In the genomic region with DNA sequence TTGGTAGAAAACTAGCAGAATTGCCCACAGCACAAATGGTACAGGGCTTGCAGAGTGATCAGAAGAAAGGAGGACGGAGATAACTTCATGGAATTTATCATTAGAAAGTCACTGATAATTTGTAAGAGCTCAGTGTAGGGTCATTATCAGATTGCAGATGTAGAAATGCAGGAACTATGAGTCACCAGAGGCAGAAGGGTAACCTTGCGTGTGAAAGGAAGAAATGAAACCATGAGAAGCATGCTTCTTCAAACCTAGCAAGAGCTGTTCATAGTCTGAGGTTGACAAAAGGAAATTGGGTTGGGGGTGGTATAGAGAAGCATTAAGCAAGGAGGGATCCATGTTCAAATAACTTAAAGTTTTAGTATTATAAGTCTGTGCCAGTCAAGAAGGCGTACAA, we compare ENCODE assay signal across 27 mouse cellular contexts.
A peak's percentile ranks its signal among the peaks of the same experiment; 100 is the strongest.
DNase-seq lines count a peak whose midpoint lies in the region; ATAC-seq lines count a peak whose summit lies in the region.
"Had no signal": no experiment of that assay in that cellular context is flagged by ENCODE, and none has a peak within 500 bp of the region (broad histone marks: within the 10 kb centered on the region; RNA-seq: fewer than 3 reads in every experiment).

No protein-coding gene starts in this region.

- no peak for ATAC-seq in midbrain, embryonic 11.5 days (ENCODE audit: low FRiP score)
- no peak for ATAC-seq in midbrain, embryonic 13.5 days
- peak; percentile 66 for ATAC-seq in common myeloid progenitor, adult 5-6 weeks (replicated peaks; ENCODE audit: low read depth, poor library complexity, severe bottlenecking)
- peak; percentile 83 for ATAC-seq in megakaryocyte, adult 5-6 weeks (ENCODE audit: poor library complexity, severe bottlenecking)
- ATAC-seq: forebrain, embryonic 14.5 days; forebrain, postnatal 0 days; hindbrain, postnatal 0 days; inflammation-experienced regulatory T-cells, adult 6 months; Patski had no signal

- WGBS in midbrain, embryonic 11.5 days, result 90% methylated on average over 3 of the region's 3 CpGs
- 86% methylated on average over 3 of the region's 3 CpGs for WGBS in midbrain, embryonic 13.5 days

- no peak overlapping the region for H3K9ac ChIP-seq in midbrain, embryonic 11.5 days (ENCODE audit: low read length)
- no peak overlapping the region for H3K9ac ChIP-seq in midbrain, embryonic 13.5 days (replicated peaks)
- H3K9ac ChIP-seq: embryonic facial prominence, embryonic 12.5 days; embryonic facial prominence, embryonic 15.5 days; forebrain, postnatal 0 days; heart, embryonic 13.5 days; hindbrain, embryonic 14.5 days had no signal

- H3K4me2 ChIP-seq in midbrain, embryonic 11.5 days, result no peak overlapping the region
- H3K4me2 ChIP-seq in midbrain, embryonic 13.5 days (replicated peaks), result no peak overlapping the region
- H3K4me2 ChIP-seq: embryonic facial prominence, embryonic 12.5 days; embryonic facial prominence, embryonic 15.5 days; heart, embryonic 13.5 days; hindbrain, embryonic 14.5 days had no signal

- H3K27ac ChIP-seq in midbrain, embryonic 11.5 days (ENCODE audit: low read depth, low read length), result no peak overlapping the region
- no peak overlapping the region for H3K27ac ChIP-seq in midbrain, embryonic 13.5 days
- H3K27ac ChIP-seq: embryonic facial prominence, embryonic 12.5 days; embryonic facial prominence, embryonic 15.5 days; heart, adult 2 months; heart, embryonic 10.5 days; heart, embryonic 13.5 days; hindbrain, embryonic 14.5 days; hindbrain, postnatal 0 days had no signal

- no peak overlapping the region for H3K4me3 ChIP-seq in midbrain, embryonic 11.5 days (ENCODE audit: low read depth, low read length)
- H3K4me3 ChIP-seq in midbrain, embryonic 13.5 days (replicated peaks), result no peak overlapping the region
- H3K4me3 ChIP-seq: embryonic facial prominence, embryonic 12.5 days; embryonic facial prominence, embryonic 15.5 days; heart, adult 2 months; heart, embryonic 10.5 days; heart, embryonic 13.5 days had no signal

- no peaks in the 10 kb centered on the region for H3K27me3 ChIP-seq in midbrain, embryonic 11.5 days (ENCODE audit: control insufficient read depth, insufficient read depth, low read length)
- H3K27me3 ChIP-seq in midbrain, embryonic 13.5 days, result no peaks in the 10 kb centered on the region
- H3K27me3 ChIP-seq: embryonic facial prominence, embryonic 12.5 days; embryonic facial prominence, embryonic 15.5 days; heart, embryonic 13.5 days had no signal

- H3K36me3 ChIP-seq in midbrain, embryonic 11.5 days (ENCODE audit: control insufficient read depth, insufficient read depth, low read length), result no peaks in the 10 kb centered on the region
- H3K36me3 ChIP-seq in midbrain, embryonic 13.5 days, result no peaks in the 10 kb centered on the region
- H3K36me3 ChIP-seq: embryonic facial prominence, embryonic 12.5 days; embryonic facial prominence, embryonic 15.5 days; G1E; heart, embryonic 10.5 days; heart, embryonic 13.5 days had no signal

- H3K4me1 ChIP-seq in midbrain, embryonic 11.5 days (ENCODE audit: control insufficient read depth, insufficient read depth, low read length), result no peaks in the 10 kb centered on the region
- H3K4me1 ChIP-seq in midbrain, embryonic 13.5 days (replicated peaks), result no peaks in the 10 kb centered on the region
- H3K4me1 ChIP-seq: embryonic facial prominence, embryonic 12.5 days; embryonic facial prominence, embryonic 15.5 days; heart, embryonic 10.5 days; heart, embryonic 13.5 days had no signal

- H3K9me3 ChIP-seq in midbrain, embryonic 11.5 days (ENCODE audit: control insufficient read depth, low read length), result no peaks in the 10 kb centered on the region
- H3K9me3 ChIP-seq in midbrain, embryonic 13.5 days, result no peaks in the 10 kb centered on the region
- H3K9me3 ChIP-seq: embryonic facial prominence, embryonic 12.5 days; embryonic facial prominence, embryonic 15.5 days; G1E; heart, embryonic 10.5 days; heart, embryonic 13.5 days had no signal

- DNase-seq in midbrain, embryonic 11.5 days (ENCODE audit: low spot score, missing footprints), result peak; percentile 49
- no peak for DNase-seq in right cerebral cortex, adult 2 months (ENCODE audit: low spot score in 2 of 2)
- no peak for DNase-seq in embryo, embryonic 10.5 days (ENCODE audit: low spot score)
- DNase-seq in frontal cortex, postnatal 25 days (ENCODE audit: low spot score in 2 of 2), result no peak
- DNase-seq: adrenal gland, postnatal 10 days; adrenal gland, postnatal 36 days; cerebellum, adult 18-20 months; cerebellum, adult 9-10 months; cerebellum, postnatal 14 days; forebrain, postnatal 0 days; gastrocnemius, postnatal 25 days; heart, adult 2 months; heart, postnatal 14 days; heart, postnatal 4 days had no signal

Comparison
In these comparisons a context has a peak if more than half of its experiments do, and no peak if none do; other contexts are left out.
1. ATAC-seq: peak in common myeloid progenitor, adult 5-6 weeks (single experiment) and megakaryocyte, adult 5-6 weeks (single experiment); none in midbrain, embryonic 11.5 days (single experiment) and midbrain, embryonic 13.5 days (single experiment).